Mouse (Mus musculus): ENCODE results near the gene Dctd.
"Not testable (repeated sequence)": the region's sequence is repeated elsewhere in the genome, so short reads cannot be mapped to it uniquely, and the experiment has no call there.

Dctd gene

GRCm38 (mm10) chr8:48145766-48146165 is 46.9 kb downstream of the Dctd start:
- DNase-seq (ENCODE audit: low spot score): no peak

GRCm38 (mm10) chr8:48146449-48146848 is 47.6 kb downstream of the Dctd start:
- no peak for DNase-seq (ENCODE audit: low spot score)

- no peak for DNase-seq (ENCODE audit: low spot score)
Observed at GRCm38 (mm10) chr8:48152062-48152738, 53.3 kb downstream of the Dctd start.

GRCm38 (mm10) chr8:48153360-48154121 is 54.6 kb downstream of the Dctd start:
- DNase-seq (ENCODE audit: low spot score): no peak

GRCm38 (mm10) chr8:48157718-48158117 is 58.8 kb downstream of the Dctd start:
- no peak for DNase-seq (ENCODE audit: low spot score)

DNA sequence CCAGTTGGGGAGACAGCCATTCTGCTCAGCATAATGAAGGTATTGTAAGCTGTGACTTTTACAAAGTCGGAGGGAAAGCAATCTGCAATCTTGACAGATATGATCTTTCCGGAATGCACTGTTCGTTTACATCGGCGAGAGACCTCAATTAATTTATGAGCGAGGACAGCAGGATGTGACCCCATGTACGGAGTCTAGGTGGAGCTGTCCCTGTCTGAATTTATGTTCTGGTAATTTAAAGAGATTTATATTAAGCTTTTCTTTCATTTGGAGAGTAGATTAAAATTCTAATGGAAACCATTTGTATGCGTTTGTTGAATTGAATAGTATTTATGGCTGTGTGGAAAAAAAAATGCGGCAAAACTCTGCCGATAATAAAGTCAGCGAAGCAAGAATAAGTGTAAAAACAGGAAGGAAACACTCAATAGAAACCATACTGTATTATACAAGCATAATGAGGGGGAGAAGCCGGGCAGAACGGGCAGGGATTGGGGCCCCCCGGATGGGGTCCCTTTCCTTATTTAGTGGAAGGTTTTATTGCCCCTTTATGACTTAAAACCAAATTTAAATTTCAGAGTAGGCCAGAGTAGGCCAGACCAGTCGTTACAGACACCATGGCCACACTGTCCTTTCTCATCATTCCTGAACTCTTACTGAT is 59.8 kb downstream of the Dctd start:
- DNase-seq (ENCODE audit: low spot score): no peak

DNA sequence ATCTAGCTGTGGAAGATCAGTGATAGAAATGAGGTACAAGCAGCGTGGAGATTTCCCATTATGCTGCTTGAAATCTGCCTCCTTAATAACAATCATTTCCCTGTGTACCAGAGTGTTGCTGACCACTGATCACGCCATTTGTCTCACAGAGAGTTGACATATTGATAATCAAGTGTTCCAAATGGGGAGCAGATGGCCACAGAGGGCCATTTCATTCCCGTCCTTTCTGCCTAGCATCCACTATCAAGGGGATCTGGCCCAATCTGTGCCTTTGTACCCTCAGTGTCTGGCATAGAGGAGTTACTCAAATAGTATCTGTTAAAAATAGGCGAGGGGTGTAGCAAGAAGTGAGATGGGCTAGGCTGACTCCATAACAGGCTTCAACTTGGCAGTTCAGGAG is 78.5 kb downstream of the Dctd start:
- DNase-seq (ENCODE audit: low spot score): no peak

GRCm38 (mm10) chr8:48177876-48178275 is 79.0 kb downstream of the Dctd start:
- no peak for DNase-seq (ENCODE audit: low spot score)

DNA sequence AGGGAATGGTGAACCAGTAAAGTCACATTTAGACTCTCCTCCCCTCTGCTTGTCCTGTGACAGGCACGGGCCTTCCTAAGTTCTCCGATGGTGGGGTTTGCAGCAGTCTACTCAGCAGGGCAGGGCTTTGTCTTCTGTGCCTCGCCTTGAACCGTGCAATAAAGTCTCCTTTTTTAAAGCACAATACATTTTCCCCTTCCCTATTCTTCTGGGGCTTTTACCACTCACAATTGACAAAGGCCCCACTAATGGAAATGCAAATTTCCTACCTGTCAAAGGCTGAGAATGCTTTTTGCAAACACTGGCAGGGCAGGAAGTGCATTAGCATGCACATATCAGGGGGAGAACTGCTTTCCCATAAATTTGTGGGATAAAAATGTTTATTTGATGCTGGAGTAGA is 80.1 kb downstream of the Dctd start:
- no peak for DNase-seq (ENCODE audit: low spot score)

- not testable (repeated sequence) for DNase-seq (ENCODE audit: low spot score)
Observed at GRCm38 (mm10) chr8:48180146-48180545, 81.3 kb downstream of the Dctd start.

DNA sequence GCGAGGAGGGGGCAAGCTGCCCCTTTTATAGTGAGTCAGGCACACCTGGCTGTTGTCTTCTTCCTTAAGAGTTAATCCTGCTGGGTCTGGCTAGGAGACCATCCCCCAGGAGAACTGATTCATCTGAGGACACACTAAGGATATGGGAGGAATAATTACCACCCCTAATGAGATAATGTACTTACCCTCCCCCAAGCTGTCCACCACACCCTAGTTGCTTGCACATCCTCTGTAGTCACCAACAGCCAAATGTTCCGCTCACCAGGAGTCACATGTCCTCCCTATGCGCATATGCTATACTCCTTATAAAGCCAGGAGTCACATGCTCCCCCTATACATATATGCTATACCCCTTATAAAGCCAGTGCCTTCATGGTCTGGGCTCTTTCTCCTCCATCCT is 82.1 kb downstream of the Dctd start:
- no peak for DNase-seq (ENCODE audit: low spot score)

DNA sequence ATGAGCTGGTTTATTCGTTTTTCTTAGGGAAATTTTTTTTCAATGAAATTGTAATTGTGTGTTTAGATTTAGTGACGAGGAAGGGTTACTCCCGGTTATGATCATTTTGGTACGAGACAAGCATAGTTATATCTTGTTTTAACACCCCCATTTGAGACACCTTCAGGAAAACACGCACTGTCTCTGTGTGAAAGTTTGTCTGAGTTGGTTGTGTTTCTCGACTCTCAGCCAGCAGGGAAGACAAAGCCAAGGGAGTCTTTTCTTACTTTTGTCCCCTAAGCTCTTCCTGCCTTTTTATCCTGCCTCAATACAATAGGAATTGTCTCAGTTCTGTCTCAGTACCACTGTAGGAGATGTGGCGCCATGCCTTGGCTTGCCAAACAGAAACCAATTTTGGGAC is 84.9 kb downstream of the Dctd start:
- no peak for DNase-seq (ENCODE audit: low spot score)

DNA sequence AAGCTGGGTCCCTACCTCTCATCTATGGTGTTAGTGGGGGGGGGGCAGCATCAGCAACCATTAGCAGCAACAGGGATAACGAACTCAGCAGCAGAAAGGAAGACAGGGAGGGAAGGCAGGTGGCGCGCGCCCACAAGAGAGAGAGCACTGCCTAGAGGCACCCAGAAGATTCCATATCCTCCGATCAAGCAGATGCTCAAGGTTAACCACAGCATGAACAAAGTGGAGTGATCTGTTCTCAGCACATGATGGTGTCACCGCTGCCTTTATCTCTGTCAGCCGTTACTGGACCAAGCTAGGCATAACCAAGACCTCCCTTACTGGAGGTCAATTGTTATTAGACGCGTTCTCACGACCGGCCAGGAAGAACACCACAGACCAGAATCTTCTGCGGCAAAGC is 89.7 kb downstream of the Dctd start:
- DNase-seq (ENCODE audit: low spot score): no peak

DNA sequence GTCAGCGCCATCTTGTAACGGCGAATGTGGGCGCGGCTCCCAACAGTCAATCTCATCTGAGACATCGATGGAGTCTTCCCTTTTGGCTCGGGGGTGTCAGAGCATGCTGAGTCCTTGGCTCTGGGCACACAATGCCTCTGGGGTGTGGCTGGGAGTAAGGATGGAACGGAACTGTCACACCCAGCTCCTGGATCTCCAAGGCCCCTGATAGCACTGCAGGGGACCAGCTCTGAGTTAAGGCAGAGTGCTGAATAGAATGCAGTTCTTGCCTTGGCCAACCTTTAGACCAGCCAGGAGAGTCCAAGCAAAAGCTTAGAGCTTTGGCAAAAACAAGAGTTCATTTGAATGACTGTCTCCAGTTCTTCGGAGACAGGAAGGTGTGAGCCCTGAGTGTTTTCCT is 97.1 kb downstream of the Dctd start:
- no peak for DNase-seq (ENCODE audit: low spot score)

- no peak for DNase-seq (ENCODE audit: low spot score)
Observed at GRCm38 (mm10) chr8:48199171-48199570, 100.3 kb downstream of the Dctd start.

- no peak for DNase-seq (ENCODE audit: low spot score)
Observed at GRCm38 (mm10) chr8:48202632-48203031, 103.7 kb downstream of the Dctd start.

All from urinary bladder, postnatal 10 days (tissue).